Mouse (Mus musculus) left cerebral cortex, adult 2 months (tissue): ENCODE measurements at regions not wholly inside any gene's neighbourhood (a gene's known extent, or its start where the extent isn't known, plus 50 kb on each side); places are given as distances from the start of the nearest gene placed in this dataset.

Source experiments
- DNase-seq, 2 experiments: peaks; one replicate each; pipeline ENCODE4 v3.0.0; 2021 to 2022; ENCODE audit warnings: low spot score in 2 of 2, mixed read lengths in 1 of 2; ENCODE audit errors: extremely low spot score in 1 of 2
- H3K27ac ChIP-seq: fragments of 200-600 bp; 2 replicates; pipeline ENCODE4 v1.8.1; 2022
- H3K4me3 ChIP-seq: fragments of 200-600 bp; 2 replicates; pipeline ENCODE4 v1.8.1; 2022
- CTCF ChIP-seq: fragments of 200-600 bp; IDR thresholded peaks from 2 replicates; pipeline ENCODE4 v1.8.1; 2022; ENCODE audit warnings: antibody characterized with exemption, mild to moderate bottlenecking, moderate library complexity
- intact Hi-C: fragments of 180-260 bp; cut with DNase I; formaldehyde crosslinking; loops from one replicate; pipeline ENCODE4 v1.15.1; 2025
- microRNA-seq, 2 experiments: library from miRNA; unstranded; fragments of <30 nt; microRNA quantifications; one replicate each; pipeline ENCODE4 v1.2.0; 2021

GRCm38 (mm10) chr13:98546116-98546515 lies 54.3 kb upstream of the Gm10320 start:
- Histone ChIP-seq H3K27ac (no peak overlapping the region), H3K4me3 (no peak overlapping the region)
- TF ChIP-seq CTCF = no peak
- no peak for DNase-seq
- intact Hi-C loops = no loop called here

GRCm38 (mm10) chr13:98545398-98545797 lies 53.6 kb upstream of the Gm10320 start:
- DNase-seq = no peak
- intact Hi-C loops = no loop called here
- H3K27ac ChIP-seq = no peak overlapping the region
- no peak for TF ChIP-seq CTCF
- no peak overlapping the region for H3K4me3 ChIP-seq

GRCm38 (mm10) chr13:98544051-98544450 lies 52.2 kb upstream of the Gm10320 start:
- no peak for DNase-seq
- no peak for TF ChIP-seq CTCF
- intact Hi-C loops = no loop called here
- no peak overlapping the region for H3K27ac ChIP-seq
- no peak overlapping the region for H3K4me3 ChIP-seq

Small RNA genes in the stretch of these regions (microRNA-seq; reads per million reads assigned to microRNA genes)
- 0 reads per million in 2 experiments for gene Gm22698
